Mouse (Mus musculus): ENCODE data around the gene Ppip5k2. TPM values are rescaled to one million over a fixed set of nuclear protein-coding genes. Genes with fewer than 3 reads are reported as not detected.

Gene Ppip5k2
- polyA plus RNA-seq (2015; fragmentation: Illumina TruSeq; extraction: RNeasy Lipid Tissue Mini Kit (QIAGEN cat#74804); ENCODE audit: insufficient read depth, low replicate concordance), result 43.3 TPM

DNA sequence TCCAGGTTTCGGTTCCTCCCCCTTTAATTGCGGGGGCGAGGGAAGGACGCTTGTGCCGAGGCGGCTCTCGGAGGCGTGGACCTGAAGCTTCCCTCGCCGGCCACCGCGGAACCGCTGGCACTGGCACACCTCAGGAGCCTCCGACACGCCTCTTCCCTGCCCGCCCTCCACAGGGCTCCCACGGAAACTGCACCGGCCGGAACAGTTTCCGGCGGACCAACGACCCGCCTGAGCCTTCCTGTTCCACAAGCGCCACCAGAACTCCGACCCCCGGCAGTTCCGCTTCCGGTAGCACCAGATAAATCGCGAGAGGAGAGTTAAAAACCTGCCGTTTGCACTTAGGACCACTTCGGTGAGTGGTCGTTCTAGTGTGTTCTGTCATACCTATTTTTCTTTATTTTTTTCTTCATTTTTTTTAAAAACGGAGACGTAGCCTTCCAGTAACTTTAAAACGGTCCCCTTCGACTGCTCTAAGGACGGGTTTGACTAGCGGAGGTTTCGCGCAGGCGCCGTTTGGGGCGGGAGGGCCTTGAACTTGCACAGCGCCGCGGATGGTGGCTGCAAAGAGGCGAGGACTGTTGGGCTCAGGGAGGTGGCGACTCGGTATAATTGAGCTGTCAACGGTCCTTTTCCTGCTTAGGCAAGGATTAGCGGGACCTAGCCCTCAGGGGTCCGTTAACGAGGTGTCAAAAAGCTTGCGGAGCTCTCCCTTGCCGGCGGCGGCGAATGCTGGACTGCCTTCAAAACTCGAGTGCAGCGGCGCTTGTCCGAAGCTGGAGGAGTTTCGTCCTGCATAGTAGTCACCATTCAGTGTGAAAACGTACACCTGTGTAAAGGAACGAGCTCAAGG, at the start of gene Ppip5k2, which contains the start of gene Gin1:
Gene Ppip5k2 (minus strand): TSS at position 508 of the 850 bp plus-strand sequence.
Gene Gin1 (plus strand): TSS at position 269 of the 850 bp plus-strand sequence.

DNA sequence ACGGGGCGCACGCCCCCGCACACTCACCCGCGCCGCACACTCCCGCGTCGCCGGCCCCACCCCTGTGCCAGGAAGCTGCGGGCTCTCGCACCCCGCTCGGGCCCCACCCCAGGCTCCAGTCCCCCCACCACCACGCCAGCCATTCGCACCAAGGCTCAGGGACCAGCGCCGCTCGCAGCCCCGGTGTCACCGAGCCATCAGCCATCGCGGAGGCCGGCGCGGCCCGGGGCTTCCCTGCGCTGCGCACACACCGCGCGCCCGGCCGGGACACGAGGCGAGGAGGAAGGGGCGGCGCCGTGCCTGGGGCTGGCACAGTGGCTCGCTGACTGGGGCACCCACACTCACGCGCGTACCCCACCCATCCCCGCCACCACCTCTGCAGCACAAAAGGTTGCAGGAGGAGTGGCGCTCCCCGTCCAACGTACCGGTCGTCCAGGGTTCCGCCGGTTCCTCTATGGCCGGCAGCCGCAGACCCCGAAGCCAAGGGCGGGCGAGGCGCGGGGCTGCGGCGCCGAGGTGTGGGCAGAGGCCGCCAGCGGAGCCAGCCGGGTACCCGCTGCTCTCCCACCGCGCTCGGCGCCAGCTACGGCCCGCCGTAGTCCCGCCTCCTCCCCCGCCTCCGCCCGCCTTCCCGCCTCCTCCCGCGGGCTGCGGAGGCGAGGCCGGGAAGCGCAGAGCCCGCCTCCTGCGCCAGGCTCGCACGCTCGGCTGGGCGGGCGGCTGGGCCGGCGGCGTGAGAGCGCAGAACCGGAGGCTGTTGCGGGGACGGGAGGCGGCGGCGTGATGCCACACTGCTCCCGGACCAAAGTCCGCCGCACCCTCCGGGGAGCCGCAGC, 108.6 kb downstream of the Ppip5k2 start, which contains the start of gene D1Ertd622e:
Gene D1Ertd622e (minus strand): TSS at position 669 of the 836 bp plus-strand sequence.

Other genes with a start within 250 kb of the Ppip5k2 start
- 66.9 TPM for gene D1Ertd622e, start 108.3 kb downstream of the Ppip5k2 start, polyA plus RNA-seq (2015; fragmentation: Illumina TruSeq; extraction: RNeasy Lipid Tissue Mini Kit (QIAGEN cat#74804); ENCODE audit: insufficient read depth, low replicate concordance)
- 22.7 TPM for gene Gin1, start 239 bp downstream of the Ppip5k2 start, polyA plus RNA-seq (2015; fragmentation: Illumina TruSeq; extraction: RNeasy Lipid Tissue Mini Kit (QIAGEN cat#74804); ENCODE audit: insufficient read depth, low replicate concordance)

Data from spleen, adult 10 weeks (tissue).